Mouse (Mus musculus): Measurements from ENCODE around the gene Spin4.

Gene Spin4

DNA sequence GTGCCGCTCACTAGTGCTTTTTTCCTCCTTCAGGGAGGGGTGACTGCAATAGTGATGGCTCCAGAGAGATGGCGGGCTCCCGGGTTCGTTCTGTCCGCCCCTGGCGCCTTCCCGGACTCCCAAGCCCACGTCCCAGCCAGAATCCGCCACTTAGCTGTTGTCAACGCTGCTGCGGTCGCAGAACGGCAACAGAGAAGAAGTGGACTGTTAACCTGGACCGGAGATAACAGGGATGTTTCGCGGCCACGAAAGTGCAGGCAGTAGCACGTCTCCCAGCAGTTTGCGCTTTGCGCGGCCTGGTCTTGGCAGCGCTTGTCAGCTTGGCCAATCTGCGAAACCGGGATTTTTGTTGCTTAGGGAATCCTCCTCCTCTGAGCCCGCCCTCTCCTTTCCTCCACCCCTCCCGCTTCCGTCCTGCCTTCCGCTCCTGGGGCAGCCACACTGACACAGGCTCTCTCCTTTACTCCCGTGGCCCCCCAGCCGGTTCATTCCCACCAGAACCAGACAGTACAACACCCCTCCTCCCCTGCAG is at the start of gene Spin4:
Spin4 (minus strand) TSS at position 322 of the 532 bp plus-strand sequence.
- peak; percentile 51 for DNase-seq

DNA sequence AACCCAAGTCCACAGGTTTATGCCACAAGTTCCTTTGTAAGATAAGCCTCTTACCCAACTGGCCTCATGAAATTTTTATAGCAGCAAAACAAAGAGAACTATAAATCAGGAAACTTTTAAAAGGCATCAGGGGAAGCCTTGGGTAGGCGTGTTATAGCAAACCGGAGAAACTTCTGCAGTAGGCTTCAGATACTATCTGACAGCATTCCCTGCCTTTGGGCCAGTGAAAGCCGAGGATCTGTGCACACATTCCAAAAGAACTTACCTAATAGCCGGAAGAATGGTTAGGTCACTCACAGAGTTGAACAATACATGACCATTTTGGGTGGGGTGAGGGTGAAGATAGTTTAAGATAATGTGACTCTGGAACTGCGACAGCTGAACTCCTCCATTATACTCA is 1.4 kb upstream of the Spin4 start:
- DNase-seq: no peak

DNA sequence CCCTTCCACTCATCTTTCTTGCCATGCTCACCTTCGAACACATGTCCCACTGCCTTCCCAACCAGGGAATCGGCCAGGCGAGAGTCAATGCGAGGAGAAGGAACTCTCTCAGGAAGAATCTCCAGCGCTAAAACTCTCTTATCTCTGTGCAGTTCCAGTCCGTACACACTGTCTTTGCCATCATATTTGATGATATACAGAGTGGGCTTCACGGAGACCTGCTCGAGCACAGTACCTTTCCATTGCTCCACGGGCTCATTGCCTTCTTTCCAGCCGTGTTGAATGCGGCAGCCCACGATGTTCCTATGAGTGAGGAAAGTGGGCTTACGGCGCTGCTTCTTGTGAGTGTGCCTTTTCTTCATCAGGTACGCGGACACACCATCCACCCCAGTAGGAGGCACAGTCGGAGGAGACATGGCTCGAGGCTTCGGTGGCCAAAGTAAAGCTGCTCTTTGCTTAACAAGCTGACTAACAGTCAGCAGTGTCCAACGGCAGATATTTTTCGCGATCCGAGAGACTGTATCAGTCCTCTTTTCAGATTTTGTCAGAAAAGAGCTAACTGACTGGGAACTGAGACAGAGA is 612 bp downstream of the Spin4 start:
- no peak for DNase-seq

DNA sequence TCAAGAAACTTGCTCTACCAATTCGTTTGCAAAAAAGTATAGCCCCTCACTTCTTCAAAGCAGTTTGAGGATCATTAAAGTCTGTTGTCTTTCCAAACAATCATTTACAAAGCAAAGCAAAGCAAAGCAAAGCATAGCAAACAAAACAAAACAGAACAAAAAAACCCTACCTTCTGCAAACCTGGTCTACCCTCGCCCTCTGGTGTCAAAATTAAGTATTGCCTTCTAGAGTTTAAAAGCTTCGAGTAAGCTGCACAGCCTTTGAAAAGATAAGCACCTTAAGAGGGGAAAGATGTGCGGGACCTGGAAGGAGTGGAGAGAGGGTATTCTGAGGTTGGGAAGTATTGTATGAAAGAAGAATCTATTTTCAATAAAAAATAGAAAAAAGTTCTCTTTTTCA is 14.4 kb downstream of the Spin4 start:
- no peak for DNase-seq

DNA sequence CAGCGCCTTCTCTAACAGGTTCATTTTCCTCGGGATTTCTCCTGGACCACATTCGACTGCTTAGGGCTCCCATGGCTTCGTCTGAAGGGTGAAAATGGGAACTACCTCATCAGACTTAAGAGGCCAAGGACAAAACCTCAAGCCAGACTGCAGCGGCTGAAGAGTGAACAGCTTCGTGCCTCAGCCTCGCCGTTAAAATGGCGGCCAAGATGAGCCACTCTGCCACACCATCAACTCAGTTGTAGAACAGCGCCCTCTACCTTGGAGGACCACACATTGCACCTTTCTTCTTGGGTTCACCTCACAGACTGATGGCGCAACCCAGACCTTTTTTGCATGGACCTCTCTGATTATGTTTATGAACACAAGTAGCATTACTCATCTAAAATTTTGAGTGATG is 27.6 kb downstream of the Spin4 start:
- DNase-seq: no peak

DNA sequence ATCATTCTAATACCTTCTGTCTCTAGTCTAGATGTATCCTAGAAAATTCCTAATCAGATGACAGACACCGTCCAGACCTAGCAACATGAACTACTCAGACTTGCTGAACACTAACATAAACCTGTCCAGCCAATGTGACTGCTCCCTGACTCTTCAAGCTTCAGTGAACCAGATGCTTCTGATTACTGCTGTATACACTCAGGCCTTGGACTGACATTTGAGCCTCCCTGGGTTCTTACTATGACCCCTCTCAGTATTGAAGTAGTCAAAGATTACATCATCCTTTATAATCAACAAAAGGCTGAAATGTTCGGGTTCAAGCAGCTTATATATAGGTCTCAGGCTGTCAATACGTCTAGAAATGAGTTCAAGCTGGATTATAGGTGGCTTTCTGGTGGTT is 32.4 kb downstream of the Spin4 start:
- DNase-seq: no peak

DNA sequence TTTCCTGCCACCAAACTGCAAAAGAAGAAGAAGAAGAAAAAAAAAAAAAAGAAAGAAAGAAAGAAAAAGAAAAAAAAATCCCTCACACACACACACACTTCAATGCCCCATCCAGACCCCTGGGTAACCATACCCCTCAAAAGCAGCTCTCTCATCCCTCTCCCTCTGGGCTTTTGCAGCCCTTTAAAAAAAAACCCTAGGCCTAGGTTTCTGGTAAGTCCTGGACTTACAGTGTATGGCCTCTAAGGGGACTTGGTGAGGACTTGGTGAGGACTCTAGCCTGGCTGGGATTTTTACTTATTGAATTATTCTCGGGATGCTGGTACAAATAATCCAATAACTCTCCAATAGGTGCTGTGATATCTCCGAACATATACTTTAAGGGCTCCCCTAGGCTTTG is 35.6 kb downstream of the Spin4 start:
- no peak for DNase-seq

DNA sequence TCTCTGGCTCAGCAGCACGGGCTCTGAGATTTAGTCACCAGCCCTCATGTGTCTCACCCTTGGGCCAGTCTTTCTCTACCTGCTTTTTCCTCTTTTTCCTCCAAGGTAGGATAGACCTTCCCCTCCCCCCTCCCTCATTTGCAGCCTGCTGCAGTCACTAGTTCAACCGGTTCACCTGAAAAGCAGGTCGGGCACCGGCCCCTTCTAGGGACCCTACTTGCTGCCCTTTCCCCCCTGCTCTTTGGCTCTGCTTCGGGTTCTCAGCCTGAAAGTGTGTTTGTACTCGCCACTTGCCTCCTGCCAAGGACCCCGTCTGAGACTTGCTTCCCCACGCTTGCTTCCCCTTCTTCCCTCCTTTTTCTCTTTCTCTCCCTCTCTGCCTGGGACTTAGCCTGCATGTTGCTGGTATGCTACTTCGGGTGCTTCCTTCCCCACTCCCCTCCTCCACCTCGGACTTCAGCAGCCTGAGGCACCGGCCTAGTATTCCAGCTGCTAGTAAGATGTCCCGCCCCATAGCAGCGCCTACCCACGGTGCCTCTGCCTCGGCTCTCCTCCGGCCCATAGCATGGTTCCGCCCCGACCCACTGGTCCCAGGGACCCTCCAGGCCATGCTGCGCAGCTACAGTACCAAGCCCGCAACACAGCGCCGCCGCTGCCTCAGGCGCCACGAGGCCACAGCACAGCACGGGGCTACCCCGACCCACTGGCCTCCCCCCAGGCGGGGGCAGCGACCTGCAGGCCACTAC is 36.2 kb downstream of the Spin4 start:
- peak; percentile 9 for DNase-seq
